Mouse (Mus musculus) stomach, embryonic 14.5 days (tissue): ENCODE measurements at regions not wholly inside any gene's neighbourhood (a gene's known extent, or its start where the extent isn't known, plus 50 kb on each side); places are given as distances from the start of the nearest gene placed in this dataset.

Source experiments
- ATAC-seq: fragments of 200-750 bp; cut with Nextera tagmentation; 2 replicates; pipeline ENCODE4 v1.8.0; 2017; ENCODE audit warnings: low read depth, moderate TSS enrichment; ENCODE audit not compliant: insufficient number of reproducible peaks, insufficient read depth, low FRiP score
- H3K27ac ChIP-seq: fragments of 300-500 bp; sonication (generic); 2 replicates; pipeline ENCODE4 v1.5.1; 2014; ENCODE audit warnings: mild to moderate bottlenecking, low read length, moderate library complexity, mixed read lengths
- H3K27me3 ChIP-seq: fragments of 300-500 bp; sonication (generic); 2 replicates; pipeline ENCODE4 v1.6.1; 2014; ENCODE audit warnings: low read length, control low read depth, mixed read lengths; ENCODE audit not compliant: control insufficient read depth, insufficient read depth
- H3K36me3 ChIP-seq: fragments of 300-500 bp; sonication (generic); 2 replicates; pipeline ENCODE4 v1.6.1; 2014; ENCODE audit warnings: mild to moderate bottlenecking, control low read depth, low read length, moderate library complexity, mixed read lengths; ENCODE audit not compliant: control insufficient read depth, insufficient read depth
- H3K4me1 ChIP-seq: fragments of 300-500 bp; sonication (generic); 2 replicates; pipeline ENCODE4 v1.6.1; 2014; ENCODE audit warnings: low read length, control low read depth, mixed read lengths; ENCODE audit not compliant: control insufficient read depth, insufficient read depth
- H3K4me2 ChIP-seq: fragments of 300-500 bp; sonication (generic); replicated peaks from 2 replicates; pipeline ENCODE4 v1.6.1; 2014; ENCODE audit warnings: low read depth, low read length, control low read depth
- H3K4me3 ChIP-seq: fragments of 300-500 bp; sonication (generic); 2 replicates; pipeline ENCODE4 v1.5.1; 2014; ENCODE audit warnings: low read depth, low read length, control low read depth
- H3K9ac ChIP-seq: fragments of 300-500 bp; sonication (generic); replicated peaks from 2 replicates; pipeline ENCODE4 v1.6.1; 2014; ENCODE audit warnings: low read depth, mild to moderate bottlenecking, control low read depth, low read length, moderate library complexity, mixed read lengths
- H3K9me3 ChIP-seq: fragments of 300-500 bp; sonication (generic); 2 replicates; pipeline ENCODE4 v1.6.1; 2016; ENCODE audit warnings: low read depth, low read length, control low read depth; ENCODE audit not compliant: control insufficient read depth
- WGBS: fragments of 180-500 bp; shearing (Covaris S2); extraction: QIAGEN DNeasy Blood & Tissue Kit; methylation state at CpG from one replicate; pipeline ENCODE4 v1.1.7; 2014; 5-methylcytosine and 5-hydroxymethylcytosine counted together

DNA sequence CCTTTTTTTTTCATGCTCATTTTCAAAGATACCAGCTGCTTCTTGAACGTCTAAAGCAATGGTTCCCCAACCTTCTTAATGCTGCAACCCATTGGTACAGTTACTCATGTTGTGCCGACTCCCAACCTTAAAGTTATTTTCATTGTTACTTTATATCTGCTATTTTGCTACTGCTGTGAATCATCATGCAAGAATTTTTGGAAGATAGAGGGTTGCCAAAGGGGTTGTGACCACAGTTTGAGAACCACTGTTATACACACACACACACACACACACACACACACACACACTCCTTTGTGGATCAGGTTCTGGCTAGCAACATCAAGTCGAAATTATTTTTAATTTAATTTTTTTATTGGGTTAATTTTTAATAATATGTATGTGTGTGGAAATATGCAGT is 96.8 kb upstream of the Satb2 start:
- Histone ChIP-seq H3K4me2 (no peak overlapping the region), H3K36me3 (no peaks in the 10 kb centered on the region), H3K27ac (no peak overlapping the region), H3K27me3 (no peaks in the 10 kb centered on the region), H3K9ac (no peak overlapping the region), H3K4me1 (no peaks in the 10 kb centered on the region), H3K4me3 (no peak overlapping the region), H3K9me3 (no peaks in the 10 kb centered on the region)
- no peak for ATAC-seq
- WGBS: 78% methylated on average over 3 of the region's 3 CpGs

DNA sequence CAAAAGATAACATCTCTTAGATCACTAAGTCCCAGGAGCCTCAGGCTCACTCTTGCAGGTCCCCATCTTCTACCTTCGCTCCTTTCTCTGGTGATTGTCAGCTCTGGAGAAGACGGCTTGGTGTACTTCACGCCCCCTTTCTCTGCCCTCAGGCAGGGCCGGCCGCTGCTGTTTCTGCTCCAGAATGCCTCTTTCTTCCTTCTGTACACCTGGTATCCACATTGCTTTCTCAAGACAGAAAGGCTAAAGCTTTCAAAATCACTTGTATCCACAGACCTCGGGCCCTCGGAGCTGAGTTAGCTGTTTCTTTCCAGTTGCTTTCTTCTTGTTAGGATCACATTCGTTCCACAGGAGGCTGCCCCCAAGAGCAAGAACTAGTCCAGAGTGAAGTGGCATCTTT is 98.2 kb upstream of the Satb2 start:
- ATAC-seq: no peak
- Histone ChIP-seq H3K9me3 (no peaks in the 10 kb centered on the region), H3K9ac (no peak overlapping the region), H3K36me3 (no peaks in the 10 kb centered on the region), H3K4me2 (no peak overlapping the region), H3K27ac (no peak overlapping the region), H3K4me3 (no peak overlapping the region), H3K27me3 (no peaks in the 10 kb centered on the region), H3K4me1 (no peaks in the 10 kb centered on the region)
- WGBS: 64% methylated on average over 8 of the region's 8 CpGs

DNA sequence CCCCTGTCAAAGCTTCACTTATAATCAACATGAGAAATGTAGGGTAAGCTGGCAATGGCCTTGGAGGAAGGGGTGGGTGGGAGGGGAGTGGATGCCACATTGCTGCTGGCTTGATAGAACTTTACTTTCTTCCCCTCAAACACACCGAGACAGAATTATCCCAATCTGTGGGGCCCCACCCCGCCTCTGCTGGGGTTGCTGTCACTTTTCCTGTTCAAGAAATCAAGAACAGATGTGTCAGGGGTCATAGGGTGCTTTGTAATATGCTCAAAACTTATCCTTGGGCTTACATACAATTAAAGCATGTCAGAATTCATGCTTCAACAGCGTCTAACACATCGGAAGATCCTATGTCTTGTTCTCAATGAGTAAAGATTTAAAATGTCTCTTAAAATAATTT is 101.9 kb upstream of the Satb2 start:
- no peak overlapping the region for H3K4me3 ChIP-seq
- no peak overlapping the region for H3K27ac ChIP-seq
- H3K4me2 ChIP-seq: no peak overlapping the region
- H3K27me3 ChIP-seq: no peaks in the 10 kb centered on the region
- H3K9me3 ChIP-seq: no peaks in the 10 kb centered on the region
- no peak overlapping the region for H3K9ac ChIP-seq
- no peaks in the 10 kb centered on the region for H3K4me1 ChIP-seq
- ATAC-seq: no peak
- WGBS: 64% methylated on average over 4 of the region's 4 CpGs
- no peaks in the 10 kb centered on the region for H3K36me3 ChIP-seq

DNA sequence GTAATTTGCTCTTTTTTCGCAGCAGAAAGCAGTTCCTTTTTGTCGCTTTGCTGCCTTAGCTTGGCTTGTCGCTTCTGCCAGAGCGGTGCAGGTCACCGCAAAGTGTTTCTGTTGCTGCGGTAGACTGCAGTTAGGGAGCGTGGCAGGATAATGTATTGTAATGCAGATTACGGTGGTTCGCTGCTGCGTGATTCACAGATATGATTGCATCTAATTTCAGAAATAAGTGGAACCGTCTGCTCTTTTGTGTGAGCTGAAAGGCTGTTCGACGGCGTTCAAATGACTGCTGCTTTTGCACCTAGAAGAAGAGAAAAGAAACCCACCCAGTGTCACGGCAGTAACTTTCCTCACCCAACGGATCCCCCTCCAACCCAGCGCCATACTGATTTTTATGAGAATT is 104.7 kb upstream of the Satb2 start:
- no peaks in the 10 kb centered on the region for H3K27me3 ChIP-seq
- H3K9ac ChIP-seq: no peak overlapping the region
- H3K4me2 ChIP-seq: no peak overlapping the region
- no peaks in the 10 kb centered on the region for H3K9me3 ChIP-seq
- H3K4me3 ChIP-seq: no peak overlapping the region
- no peak overlapping the region for H3K27ac ChIP-seq
- no peak for ATAC-seq
- no peaks in the 10 kb centered on the region for H3K4me1 ChIP-seq
- WGBS: 68% methylated on average over 17 of the region's 17 CpGs
- no peaks in the 10 kb centered on the region for H3K36me3 ChIP-seq

DNA sequence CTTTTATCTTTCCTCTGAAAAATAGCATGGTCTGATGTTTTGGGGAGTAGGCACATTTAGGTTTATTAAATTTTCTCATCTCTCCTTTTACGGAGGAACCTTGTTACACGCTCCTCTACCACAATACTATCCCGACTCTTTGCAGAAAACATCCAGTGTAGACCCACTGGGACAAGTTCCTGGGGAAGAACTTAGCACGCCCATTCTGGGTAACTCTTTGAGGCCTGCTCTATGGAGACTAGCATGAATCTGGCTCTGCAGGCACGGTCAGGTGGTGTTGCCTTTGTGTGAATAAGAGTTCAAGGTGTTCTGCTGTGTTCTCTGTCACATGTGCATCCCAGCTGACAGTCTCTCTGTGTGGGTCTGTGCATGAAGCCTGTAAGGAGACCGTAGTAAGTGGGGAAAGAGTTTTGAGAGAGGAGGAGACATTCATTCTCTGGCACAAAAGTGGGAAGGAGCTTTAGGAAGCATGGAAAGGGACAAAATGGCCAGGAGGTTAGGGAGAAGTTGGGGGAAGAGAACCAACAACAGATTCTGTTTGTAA is 105.2 kb upstream of the Satb2 start:
- Histone ChIP-seq H3K4me1 (no peaks in the 10 kb centered on the region), H3K27me3 (no peaks in the 10 kb centered on the region), H3K36me3 (no peaks in the 10 kb centered on the region), H3K4me2 (no peak overlapping the region), H3K27ac (no peak overlapping the region), H3K9me3 (no peaks in the 10 kb centered on the region), H3K9ac (no peak overlapping the region), H3K4me3 (no peak overlapping the region)
- 88% methylated on average over 6 of the region's 6 CpGs for WGBS
- ATAC-seq: no peak

DNA sequence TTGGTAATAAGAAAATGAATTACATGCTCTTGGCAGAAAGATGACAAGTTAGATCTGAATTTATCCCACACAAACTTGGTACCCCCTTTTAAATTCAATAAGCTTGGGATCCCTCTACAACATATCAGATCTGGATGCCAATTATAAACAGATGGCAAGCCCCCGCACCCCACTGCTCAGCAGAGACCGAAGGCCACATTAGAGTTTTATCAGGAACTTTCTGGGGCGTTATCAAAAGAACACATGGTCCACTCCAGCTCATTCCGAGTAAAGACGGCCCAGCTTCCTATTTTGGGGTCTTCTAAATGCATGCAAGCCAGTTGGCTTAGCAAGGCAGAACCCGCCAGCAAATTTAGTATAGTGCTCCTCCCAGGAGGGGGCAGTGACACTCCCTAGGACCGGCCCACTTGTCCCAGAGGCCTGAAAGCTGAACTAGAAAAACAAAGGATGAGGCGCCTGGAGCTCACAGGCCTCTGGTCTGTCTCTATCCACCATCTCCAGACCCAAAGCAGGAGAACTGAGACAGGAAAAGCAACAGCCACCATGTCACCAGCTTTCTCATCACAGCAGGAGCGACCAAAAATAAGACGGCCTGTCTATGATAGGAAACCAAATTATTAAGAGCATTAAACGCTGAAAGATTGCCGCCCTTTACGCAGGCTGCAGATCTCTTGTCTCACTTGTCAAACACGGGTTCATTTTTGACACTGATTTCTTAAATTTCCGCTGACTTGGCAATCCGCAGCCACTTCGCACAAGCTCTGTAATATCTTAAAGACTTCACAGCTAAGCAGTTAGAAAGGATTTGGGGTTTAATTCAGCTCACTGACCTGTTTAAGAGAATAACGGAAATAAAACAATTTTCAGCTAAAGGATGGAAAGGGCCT is 117.2 kb upstream of the Satb2 start:
- Histone ChIP-seq H3K4me1 (no peaks in the 10 kb centered on the region), H3K4me2 (no peak overlapping the region), H3K36me3 (no peaks in the 10 kb centered on the region), H3K4me3 (no peak overlapping the region), H3K27ac (peak overlapping the region; percentile 41; the same call in 1 of the 2 replicates), H3K27me3 (no peaks in the 10 kb centered on the region), H3K9ac (no peak overlapping the region), H3K9me3 (no peaks in the 10 kb centered on the region)
- ATAC-seq: no peak
- WGBS: 65% methylated on average over 18 of the region's 18 CpGs

DNA sequence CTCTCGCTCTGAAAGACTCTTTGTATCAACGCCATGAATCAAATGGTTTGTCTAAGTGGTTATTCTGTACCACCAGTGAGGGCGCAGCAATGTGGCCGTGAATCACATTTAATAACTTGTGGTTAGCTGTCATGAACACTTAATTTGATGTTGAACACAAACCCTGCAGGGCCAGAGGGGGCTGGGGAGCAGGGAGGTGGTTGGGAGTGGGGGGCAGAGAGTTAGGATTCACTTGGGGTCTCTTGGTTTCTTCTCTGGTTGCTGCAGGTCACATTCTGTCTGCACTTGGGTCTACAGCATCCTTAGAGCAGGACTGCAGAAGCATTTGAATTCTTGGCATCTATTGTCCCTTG is 117.8 kb upstream of the Satb2 start:
- Histone ChIP-seq H3K9ac (no peak overlapping the region), H3K9me3 (no peaks in the 10 kb centered on the region), H3K27me3 (no peaks in the 10 kb centered on the region), H3K36me3 (no peaks in the 10 kb centered on the region), H3K4me2 (no peak overlapping the region), H3K4me3 (no peak overlapping the region), H3K27ac (peak overlapping the region; percentile 27; the same call in 1 of the 2 replicates), H3K4me1 (no peaks in the 10 kb centered on the region)
- 55% methylated on average over 4 of the region's 4 CpGs for WGBS
- no peak; the same call in 1 of the 2 replicates for ATAC-seq

DNA sequence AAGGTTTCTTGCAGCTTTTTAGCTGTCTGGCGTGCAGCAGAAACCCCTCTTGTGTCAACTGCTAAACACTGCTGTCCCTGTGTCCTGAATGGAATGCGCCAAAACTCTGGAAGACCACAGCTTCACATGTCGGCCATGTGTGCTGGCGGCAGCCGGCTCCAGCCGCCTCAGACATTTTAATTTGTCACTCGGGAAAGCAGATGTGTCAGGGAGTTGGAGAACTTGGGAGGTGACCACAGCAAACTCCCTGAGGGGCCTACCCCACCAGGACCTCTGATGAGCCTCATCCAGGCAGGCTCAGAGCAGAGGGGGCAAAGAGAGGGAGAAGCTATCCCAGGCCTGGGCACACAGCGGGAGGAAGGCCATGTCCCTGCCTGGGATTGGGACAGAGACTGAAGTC is 118.3 kb upstream of the Satb2 start:
- Histone ChIP-seq H3K27me3 (no peaks in the 10 kb centered on the region), H3K4me1 (no peaks in the 10 kb centered on the region), H3K9me3 (no peaks in the 10 kb centered on the region), H3K4me3 (no peak overlapping the region), H3K4me2 (no peak overlapping the region), H3K27ac (peak overlapping the region; percentile 27; the same call in 1 of the 2 replicates), H3K9ac (no peak overlapping the region), H3K36me3 (no peaks in the 10 kb centered on the region)
- ATAC-seq: no peak; the same call in 1 of the 2 replicates
- WGBS: 58% methylated on average over 8 of the region's 8 CpGs
